Mouse (Mus musculus): ENCODE results near the gene Srp68. TPM values are rescaled to one million over a fixed set of nuclear protein-coding genes. Genes with fewer than 3 reads are reported as not detected.

Gene Srp68
- total and polyA plus RNA-seq, 3 experiments = 146 to 228 (median 180) TPM

GRCm38 (mm10) chr11:116274045-116274666 lies at the start of gene Srp68 (continued):
- TF ChIP-seq NELFE (IDR thresholded peaks at IDR 0.05; ENCODE audit: low read depth, low read length) (peak; percentile 97), ZMIZ1 (IDR thresholded peaks at IDR 0.05; ENCODE audit: low read depth, low read length) (peak; percentile 85), HCFC1 (IDR thresholded peaks at IDR 0.05; ENCODE audit: low read depth, low read length) (peak; percentile 95), CHD2 (IDR thresholded peaks at IDR 0.05; ENCODE audit: low read length) (no peak)

GRCm38 (mm10) chr11:116318719-116319659 lies 45.0 kb upstream of the Srp68 start:
- H3K4me1 ChIP-seq (ENCODE audit: control insufficient read depth in 1 of 2, insufficient read depth in 2 of 2, low read length in 2 of 2) = peaks cover 3 to 7% of the 10 kb centered on the region in 2 experiments; a peak in 1 of 4 replicates
- DNase-seq (ENCODE audit: low read depth, low spot score) = peak; percentile 91
- H3K79me2 ChIP-seq (ENCODE audit: control insufficient read depth, insufficient read depth, low read length, poor library complexity) = no peaks in the 10 kb centered on the region
- H3K9me3 ChIP-seq (replicated peaks; ENCODE audit: insufficient read depth, low read length) = no peaks in the 10 kb centered on the region
- H3K27ac ChIP-seq (ENCODE audit: control insufficient read depth, low read depth, low read length) = no peak overlapping the region
- no peaks in the 10 kb centered on the region; a peak in 1 of 4 replicates for H3K27me3 ChIP-seq (ENCODE audit: control insufficient read depth in 1 of 2, insufficient read depth in 2 of 2, low read length in 2 of 2)
- no peaks in the 10 kb centered on the region for H3K36me3 ChIP-seq (ENCODE audit: control insufficient read depth in 1 of 2, insufficient read depth in 2 of 2, low read length in 2 of 2)
- TF ChIP-seq MXI1 (IDR thresholded peaks at IDR 0.05; ENCODE audit: low read depth, low read length) (peak; percentile 29; the same call in 1 of the 2 replicates), MAX (IDR thresholded peaks at IDR 0.05; ENCODE audit: low read length) (peak; percentile 40), ZC3H11A (IDR thresholded peaks at IDR 0.05; ENCODE audit: low read depth, low read length) (peak; percentile 96), GABPA (IDR thresholded peaks at IDR 0.05; ENCODE audit: low read depth, low read length) (no peak), RAD21 (IDR thresholded peaks at IDR 0.05; ENCODE audit: low read depth, low read length) (peak; percentile 96), MAFK (IDR thresholded peaks at IDR 0.05; ENCODE audit: borderline replicate concordance, low read depth, low read length) (no peak), MAZ (IDR thresholded peaks at IDR 0.05; ENCODE audit: low read depth, low read length) (peak; percentile 62; the same call in 1 of the 2 replicates), SMC3 (IDR thresholded peaks at IDR 0.05; ENCODE audit: low read depth, low read length) (peak; percentile 100), HCFC1 (IDR thresholded peaks at IDR 0.05; ENCODE audit: low read depth, low read length) (peak; percentile 62; the same call in 1 of the 2 replicates), CTCF (IDR thresholded peaks at IDR 0.05 in 2 of 3, conservative IDR thresholded peaks at IDR 0.05 in 1 of 3; ENCODE audit: control insufficient read depth in 1 of 3, insufficient read depth in 1 of 3, low read depth in 2 of 3, low read length in 3 of 3, poor library complexity in 1 of 3, severe bottlenecking in 1 of 3) (peak; percentile 75 to 100 (median 99)), TCF12 (IDR thresholded peaks at IDR 0.05; ENCODE audit: low read depth, low read length) (0 out of 2 replicates have a peak, but pooled peaks have one; percentile 3), MYB (IDR thresholded peaks at IDR 0.05; ENCODE audit: low read depth, low read length) (no peak), ELF1 (IDR thresholded peaks at IDR 0.05; ENCODE audit: low read depth, low read length) (peak; percentile 58), ZKSCAN1 (IDR thresholded peaks at IDR 0.05; ENCODE audit: low read depth, low read length) (no peak)
- H3K4me3 ChIP-seq (ENCODE audit: control insufficient read depth in 1 of 2, insufficient read depth in 1 of 2, low read depth in 2 of 2, low read length in 2 of 2) = peak overlapping the region; percentile 44 to 66
- H3K9ac ChIP-seq (ENCODE audit: control insufficient read depth, low read depth, low read length, poor library complexity, severe bottlenecking) = peak overlapping the region; percentile 62
